ENCODE assay signal across 15 mouse cellular contexts in genomic region chr13:38958037-38958436, GRCm38 (mm10). TPM values are rescaled to one million over a fixed set of nuclear protein-coding genes. Genes with fewer than 3 reads are reported as not detected.
DNase-seq lines count a peak whose midpoint lies in the region; ATAC-seq and TF ChIP-seq lines count a peak whose summit lies in the region.
"Had no signal": no experiment of that assay in that cellular context is flagged by ENCODE, and none has a peak within 500 bp of the region (broad histone marks: within the 10 kb centered on the region; RNA-seq: fewer than 3 reads in every experiment).

No protein-coding gene starts in this region.

- ATAC-seq in kidney, embryonic 16.5 days (ENCODE audit: low FRiP score, low TSS enrichment), result no peak
- ATAC-seq in intestine, postnatal 0 days, result no peak
- no peak for ATAC-seq in erythroid progenitor cell, adult 5-6 weeks (replicated peaks; ENCODE audit: low FRiP score, poor library complexity, severe bottlenecking)
- ATAC-seq: forebrain, embryonic 13.5 days; Patski had no signal

- no peak overlapping the region; the same call in 1 of the 2 replicates for H3K9ac ChIP-seq in kidney, embryonic 16.5 days (replicated peaks; ENCODE audit: low read length)
- H3K9ac ChIP-seq in intestine, postnatal 0 days (ENCODE audit: low read depth, low read length), result no peak overlapping the region
- H3K9ac ChIP-seq: forebrain, embryonic 13.5 days; lung, embryonic 14.5 days had no signal

- WGBS in kidney, embryonic 16.5 days, result 62% methylated on average over 5 of the region's 5 CpGs
- WGBS in intestine, postnatal 0 days, result 31% methylated on average over 5 of the region's 5 CpGs

- intact Hi-C loops in heart, postnatal 36 days (cut with DNase I), result no loop called here

- H3K27ac ChIP-seq in kidney, embryonic 16.5 days (ENCODE audit: low read length), result peak overlapping the region; percentile 45; the same call in 1 of the 2 replicates
- 0 out of 2 replicates have a peak overlapping the region, but pooled peaks have one; percentile 1 for H3K27ac ChIP-seq in intestine, postnatal 0 days (ENCODE audit: low read depth, low read length)
- H3K27ac ChIP-seq: forebrain, embryonic 13.5 days had no signal

- DNase-seq in heart, adult 11 months, result peak; percentile 42
- no peak for DNase-seq in heart, postnatal 36 days
- DNase-seq in kidney, adult 9 months, result no peak
- DNase-seq in CD4-positive, CD25-positive, alpha-beta regulatory T cell, adult 2 months (ENCODE audit: low read depth, low spot score), result peak; percentile 25
- DNase-seq in adrenal gland, postnatal 10 days, result no peak
- DNase-seq: adrenal gland, postnatal 25 days; cerebellum, adult 18-20 months; gastrocnemius, postnatal 36 days; kidney, postnatal 10 days; lung, embryonic 14.5 days had no signal

- H3K36me3 ChIP-seq in kidney, embryonic 16.5 days (ENCODE audit: insufficient read depth, low read length), result peaks cover 21% of the 10 kb centered on the region; the same call in 1 of the 2 replicates
- H3K36me3 ChIP-seq in intestine, postnatal 0 days (ENCODE audit: control insufficient read depth, insufficient read depth), result peaks cover 17% of the 10 kb centered on the region

- no peaks in the 10 kb centered on the region for H3K27me3 ChIP-seq in kidney, embryonic 16.5 days (ENCODE audit: insufficient read depth, low read length)
- H3K27me3 ChIP-seq in intestine, postnatal 0 days (replicated peaks; ENCODE audit: control insufficient read depth, insufficient read depth, low read length), result no peaks in the 10 kb centered on the region
- H3K27me3 ChIP-seq: forebrain, embryonic 13.5 days; Patski had no signal

- no peaks in the 10 kb centered on the region for H3K9me3 ChIP-seq in kidney, embryonic 16.5 days (ENCODE audit: low read length)
- H3K9me3 ChIP-seq in intestine, postnatal 0 days (ENCODE audit: control insufficient read depth), result no peaks in the 10 kb centered on the region
- H3K9me3 ChIP-seq: forebrain, embryonic 13.5 days had no signal

- H3K4me3 ChIP-seq in kidney, embryonic 16.5 days (ENCODE audit: low read length), result no peak overlapping the region
- peak overlapping the region; percentile 9; the same call in 1 of the 2 replicates for H3K4me3 ChIP-seq in intestine, postnatal 0 days (ENCODE audit: low read depth, low read length)
- H3K4me3 ChIP-seq: forebrain, embryonic 13.5 days had no signal

- no peak for TF ChIP-seq CTCF in intestine, postnatal 0 days (IDR thresholded peaks at IDR 0.05; ENCODE audit: low read depth)

- peak overlapping the region; percentile 26; the same call in 1 of the 2 replicates for H3K4me2 ChIP-seq in kidney, embryonic 16.5 days (replicated peaks; ENCODE audit: low read depth, low read length)
- H3K4me2 ChIP-seq in intestine, postnatal 0 days (replicated peaks; ENCODE audit: low read depth), result peak overlapping the region; percentile 51
- H3K4me2 ChIP-seq: forebrain, embryonic 13.5 days; lung, embryonic 14.5 days had no signal

- H3K4me1 ChIP-seq in kidney, embryonic 16.5 days (ENCODE audit: insufficient read depth, low read length), result peaks cover 27% of the 10 kb centered on the region
- H3K4me1 ChIP-seq in intestine, postnatal 0 days (replicated peaks; ENCODE audit: control insufficient read depth, insufficient read depth, low read length), result peaks cover 3% of the 10 kb centered on the region; the same call in 1 of the 2 replicates

RNA-seq across cellular contexts. Expression of gene Slc35b3, which starts 2.6 kb away (rescaled TPM):
- 1 to 10 TPM; 3.8 to 5.1 TPM for total RNA-seq in heart, postnatal 36 days (2021)
- polyA plus RNA-seq in kidney, embryonic 16.5 days (2015; fragmentation: Nextera tagmentation; extraction: Ambion mirVana), result 47.7 and 49.0 TPM in 2 replicates
- 51.8 and 53.0 TPM in 2 replicates for polyA plus RNA-seq in intestine, postnatal 0 days (2015; fragmentation: Nextera tagmentation; extraction: Ambion mirVana)
- 13.3 and 23.1 TPM in 2 replicates for total RNA-seq in erythroid progenitor cell, adult 5-6 weeks (2015; ENCODE audit: low replicate concordance)
- 6.7 and 7.2 TPM in 2 replicates for total RNA-seq in erythroid progenitor cell, adult 5-6 weeks (2017; ENCODE audit: low replicate concordance)
- 10 to 100 TPM; 21.8 to 24.7 TPM for total RNA-seq in adrenal gland, postnatal 10 days (2021)

Comparison
In these comparisons a context has a peak if more than half of its experiments do, and no peak if none do; other contexts are left out.
1. DNase-seq: peak in heart, adult 11 months (single experiment) and CD4-positive, CD25-positive, alpha-beta regulatory T cell, adult 2 months (single experiment); none in heart, postnatal 36 days (0 of 2), kidney, adult 9 months (single experiment) and adrenal gland, postnatal 10 days (single experiment).